Mouse (Mus musculus) C2C12 (cell line): ENCODE measurements at regions not wholly inside any gene's neighbourhood (a gene's known extent, or its start where the extent isn't known, plus 50 kb on each side); places are given as distances from the start of the nearest gene placed in this dataset.

Experiments used
- H3K27me3 ChIP-seq: one replicate; pipeline ENCODE4 v1.6.1; 2011; ENCODE audit not compliant: control insufficient read depth, insufficient read depth, insufficient read length
- H3K36me3 ChIP-seq: one replicate; pipeline ENCODE4 v1.6.1; 2011; ENCODE audit not compliant: control insufficient read depth, insufficient read depth
- H3K4me3 ChIP-seq: one replicate; pipeline ENCODE4 v1.5.1; 2011; ENCODE audit warnings: mild to moderate bottlenecking, control low read depth; ENCODE audit not compliant: poor library complexity, insufficient read depth, severe bottlenecking
- H3K79me2 ChIP-seq: one replicate; pipeline ENCODE4 v1.6.1; 2011; ENCODE audit not compliant: control insufficient read depth, insufficient read depth
- H3K79me3 ChIP-seq: one replicate; pipeline ENCODE4 v1.6.1; 2011; ENCODE audit warnings: low read depth, control low read depth
- H3ac ChIP-seq: one replicate; pipeline ENCODE3; 2011; ENCODE audit warnings: low read depth; ENCODE audit not compliant: control insufficient read depth, insufficient read length
- CEBPB ChIP-seq: IDR thresholded peaks from one replicate; pipeline ENCODE4 v1.6.1; 2011; ENCODE audit warnings: low read depth, mild to moderate bottlenecking, control low read depth, moderate library complexity
- CTCF ChIP-seq: IDR thresholded peaks from one replicate; pipeline ENCODE4 v1.5.1; 2011; ENCODE audit not compliant: control insufficient read depth, insufficient read depth, insufficient read length
- FOSL1 ChIP-seq: IDR thresholded peaks from one replicate; pipeline ENCODE4 v1.8.0; 2011; ENCODE audit warnings: mild to moderate bottlenecking, low read length; ENCODE audit not compliant: poor library complexity, insufficient read depth, severe bottlenecking
- MAX ChIP-seq: IDR thresholded peaks from one replicate; pipeline ENCODE4 v1.6.1; 2011; ENCODE audit warnings: mild to moderate bottlenecking, control low read depth
- MYOD1 ChIP-seq: IDR thresholded peaks from one replicate; pipeline ENCODE4 v1.6.1; 2011; ENCODE audit warnings: low read depth; ENCODE audit not compliant: control insufficient read depth, insufficient read length
- MYOG ChIP-seq: IDR thresholded peaks from one replicate; pipeline ENCODE4 v1.6.1; 2011; ENCODE audit not compliant: control insufficient read depth, insufficient read length; ENCODE audit errors: extremely low read depth
- USF1 ChIP-seq: IDR thresholded peaks from one replicate; pipeline ENCODE4 v1.6.1; 2011; ENCODE audit warnings: low read depth, mild to moderate bottlenecking, control low read depth, moderate library complexity

DNA sequence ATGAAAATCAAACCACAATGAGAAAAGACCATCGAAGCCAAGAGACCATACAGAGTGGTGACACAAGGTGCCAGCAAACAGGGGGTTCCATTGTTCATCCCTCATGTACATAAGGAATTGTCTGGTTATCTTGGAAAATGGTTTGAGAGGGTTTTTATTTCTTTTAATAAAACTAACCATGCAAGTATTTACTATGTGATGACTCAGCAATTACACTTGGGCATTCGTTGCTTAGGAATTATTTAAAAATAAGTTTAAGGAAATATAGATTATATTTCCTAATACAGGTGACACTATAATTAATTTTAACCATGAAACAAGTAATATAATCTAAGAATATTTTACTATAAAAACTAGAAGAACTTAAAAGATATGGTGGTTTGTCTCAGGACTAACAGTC lies 218.7 kb upstream of the Gm11042 start:
- no peaks in the 10 kb centered on the region for H3K27me3 ChIP-seq
- no peaks in the 10 kb centered on the region for H3K36me3 ChIP-seq
- no peaks in the 10 kb centered on the region for H3K79me3 ChIP-seq
- TF ChIP-seq MYOG (no peak), FOSL1 (no peak), CEBPB (no peak)
- H3K4me3 ChIP-seq, result no peak overlapping the region
- H3ac ChIP-seq, result no peak overlapping the region
- H3K79me2 ChIP-seq, result no peaks in the 10 kb centered on the region

DNA sequence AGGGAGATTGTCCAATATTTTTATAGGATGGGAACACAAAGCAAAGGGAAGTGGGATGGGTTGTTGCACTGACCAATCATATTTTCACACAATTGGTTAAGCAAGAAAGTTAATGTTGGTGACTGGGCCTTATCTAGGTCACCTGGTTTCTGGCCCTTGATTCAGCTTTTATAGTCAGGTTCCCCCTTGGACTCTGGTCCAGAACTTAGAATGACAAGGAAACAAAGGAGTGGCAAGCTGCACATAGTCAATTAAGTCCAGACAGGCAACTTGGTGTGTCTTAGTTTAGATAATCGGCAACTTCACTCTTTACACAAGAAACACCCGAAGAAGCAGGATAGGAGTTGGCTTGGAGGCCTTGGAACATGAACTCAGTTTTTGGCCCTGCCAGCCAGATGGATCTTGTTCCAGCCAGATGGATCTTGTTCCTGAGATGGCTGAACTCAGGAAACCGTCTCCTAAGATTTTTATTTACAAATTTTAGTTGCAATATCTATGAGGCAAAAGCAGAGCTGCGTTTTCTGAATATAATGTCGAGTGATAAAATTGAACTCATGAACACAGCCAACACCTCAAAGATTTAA lies 212.9 kb upstream of the Gm11042 start:
- no peaks in the 10 kb centered on the region for H3K79me2 ChIP-seq
- no peaks in the 10 kb centered on the region for H3K27me3 ChIP-seq
- H3K36me3 ChIP-seq, result no peaks in the 10 kb centered on the region
- TF ChIP-seq CTCF (no peak), CEBPB (no peak), MYOG (no peak), FOSL1 (no peak), USF1 (no peak), MYOD1 (no peak), MAX (no peak)
- H3K79me3 ChIP-seq, result no peaks in the 10 kb centered on the region
- no peak overlapping the region for H3ac ChIP-seq
- no peak overlapping the region for H3K4me3 ChIP-seq

DNA sequence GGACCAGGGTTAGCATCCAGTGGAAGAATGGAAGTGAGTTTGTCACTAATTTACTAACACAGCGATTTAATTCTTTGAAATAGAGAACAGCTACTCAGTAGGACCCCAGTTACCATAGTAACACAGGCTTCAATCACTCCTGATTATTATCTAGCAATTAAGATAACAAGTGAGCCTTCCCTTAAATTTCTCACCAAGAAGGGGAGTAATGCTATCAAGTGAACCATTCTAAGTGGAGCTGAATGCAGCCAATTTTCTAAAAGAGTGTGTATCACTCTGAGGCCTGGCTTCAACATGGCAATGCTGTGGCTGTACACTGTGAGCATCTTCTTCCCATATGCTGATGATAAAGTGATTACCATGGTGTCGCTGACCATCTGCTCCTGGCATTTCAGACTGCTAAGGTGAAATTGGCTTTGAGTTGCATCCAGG lies 211.0 kb upstream of the Gm11042 start:
- Histone ChIP-seq H3ac (no peak overlapping the region), H3K79me2 (no peaks in the 10 kb centered on the region), H3K4me3 (no peak overlapping the region), H3K27me3 (no peaks in the 10 kb centered on the region), H3K79me3 (no peaks in the 10 kb centered on the region), H3K36me3 (no peaks in the 10 kb centered on the region)
- no peak for TF ChIP-seq MAX
- TF ChIP-seq MYOG, result no peak
- TF ChIP-seq MYOD1, result no peak
- no peak for TF ChIP-seq CEBPB
- no peak for TF ChIP-seq FOSL1

DNA sequence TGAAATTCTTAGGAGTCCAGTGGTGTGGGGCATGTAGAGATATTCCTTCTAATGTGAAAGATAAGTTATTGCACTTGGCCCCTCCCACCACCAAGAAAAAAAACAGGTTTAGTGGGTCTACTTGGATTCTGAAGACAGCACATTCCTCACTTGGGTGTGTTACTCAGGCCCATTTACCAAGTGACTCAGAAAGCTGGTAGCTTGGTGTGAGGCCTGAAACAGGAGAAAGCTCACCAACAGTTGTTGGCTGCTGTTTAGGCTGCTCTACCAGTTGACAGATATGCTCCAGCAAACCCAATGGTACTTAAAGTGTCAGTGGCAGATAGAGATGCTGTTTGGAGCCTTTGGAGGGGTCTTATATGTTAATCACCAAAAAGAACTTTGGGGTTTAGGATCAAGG lies 207.8 kb upstream of the Gm11042 start:
- Histone ChIP-seq H3K36me3 (no peaks in the 10 kb centered on the region), H3K79me3 (no peaks in the 10 kb centered on the region), H3K27me3 (no peaks in the 10 kb centered on the region), H3ac (no peak overlapping the region), H3K79me2 (no peaks in the 10 kb centered on the region), H3K4me3 (no peak overlapping the region)
- no peak for TF ChIP-seq CEBPB
- no peak for TF ChIP-seq MYOG
- no peak for TF ChIP-seq MAX
- no peak for TF ChIP-seq USF1
- no peak for TF ChIP-seq FOSL1
- no peak for TF ChIP-seq MYOD1
- no peak for TF ChIP-seq CTCF

DNA sequence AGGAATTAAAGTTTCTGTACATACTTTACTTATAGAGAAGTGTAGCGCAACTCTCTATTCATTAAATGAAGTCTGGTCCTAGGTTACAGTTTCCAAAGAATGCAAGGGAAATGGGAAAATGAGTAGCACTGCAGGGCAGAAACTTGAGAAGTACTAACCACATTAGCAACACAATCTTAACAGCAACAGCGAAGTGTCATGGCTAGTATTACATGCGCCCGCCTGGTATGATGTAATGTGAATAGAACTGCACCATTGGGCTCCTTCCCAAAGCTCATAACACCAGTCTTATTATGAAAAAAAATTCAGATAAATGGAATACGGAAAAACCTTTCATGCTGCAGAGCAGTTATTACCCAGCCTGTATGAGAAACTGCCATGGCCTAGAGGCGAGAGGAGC lies 201.8 kb upstream of the Gm11042 start:
- no peak for TF ChIP-seq MYOD1
- TF ChIP-seq USF1, result no peak
- TF ChIP-seq FOSL1, result no peak
- no peak for TF ChIP-seq MYOG
- no peak for TF ChIP-seq MAX
- TF ChIP-seq CTCF, result no peak
- no peak for TF ChIP-seq CEBPB
- Histone ChIP-seq H3K79me3 (no peaks in the 10 kb centered on the region), H3K36me3 (no peaks in the 10 kb centered on the region), H3K27me3 (no peaks in the 10 kb centered on the region), H3K79me2 (no peaks in the 10 kb centered on the region), H3ac (no peak overlapping the region), H3K4me3 (no peak overlapping the region)

DNA sequence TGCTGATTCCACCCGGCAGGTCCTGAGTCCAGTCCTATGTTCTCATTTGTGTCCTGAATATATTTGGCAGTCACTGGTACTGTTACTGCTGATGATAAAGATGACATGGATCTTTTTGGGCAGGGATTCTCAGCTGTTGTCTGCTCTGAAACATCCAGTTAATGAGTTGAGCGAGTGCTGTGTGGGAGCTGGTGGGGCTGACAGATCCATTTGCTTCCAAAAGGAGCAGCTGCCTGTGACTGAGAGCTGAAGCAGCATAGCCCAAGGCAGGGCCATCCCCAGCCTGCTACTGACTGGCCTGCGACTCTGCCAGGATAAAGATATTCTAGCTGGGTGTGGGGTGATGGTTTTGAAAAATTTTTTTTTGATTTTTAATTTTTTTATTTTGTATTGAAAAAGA lies 200.3 kb upstream of the Gm11042 start:
- no peak overlapping the region for H3K4me3 ChIP-seq
- no peaks in the 10 kb centered on the region for H3K79me2 ChIP-seq
- no peaks in the 10 kb centered on the region for H3K79me3 ChIP-seq
- TF ChIP-seq MYOG, result no peak
- no peak for TF ChIP-seq USF1
- TF ChIP-seq MYOD1, result no peak
- TF ChIP-seq CTCF, result no peak
- no peak for TF ChIP-seq CEBPB
- TF ChIP-seq FOSL1, result no peak
- no peak for TF ChIP-seq MAX
- no peak overlapping the region for H3ac ChIP-seq
- no peaks in the 10 kb centered on the region for H3K27me3 ChIP-seq
- H3K36me3 ChIP-seq, result no peaks in the 10 kb centered on the region
